Mouse (Mus musculus) heart, adult 2 months (tissue): Measurements from ENCODE around the gene Aldh1l1. TPM values are rescaled to one million over a fixed set of nuclear protein-coding genes. Genes with fewer than 3 reads are reported as not detected.

ENCODE experiments used
- DNase-seq, 2 experiments: peaks; one replicate each; pipeline ENCODE4 v3.0.0; 2021
- H3K27ac ChIP-seq: fragments of 200-600 bp; 2 replicates; pipeline ENCODE4 v1.8.1; 2022
- H3K27me3 ChIP-seq: fragments of 200-500 bp; 2 replicates; pipeline ENCODE4 v1.6.1; 2012; ENCODE audit warnings: mild to moderate bottlenecking, low read length, inconsistent platforms, mixed read lengths; ENCODE audit not compliant: control insufficient read depth, insufficient read depth
- H3K36me3 ChIP-seq: fragments of 200-500 bp; 2 replicates; pipeline ENCODE4 v1.6.1; 2012; ENCODE audit warnings: low read length, inconsistent platforms; ENCODE audit not compliant: control insufficient read depth, insufficient read depth
- H3K4me1 ChIP-seq: fragments of 200-500 bp; 2 replicates; pipeline ENCODE4 v1.6.1; 2011; ENCODE audit warnings: low read length; ENCODE audit not compliant: control insufficient read depth, insufficient read depth
- H3K4me3 ChIP-seq: fragments of 200-600 bp; 2 replicates; pipeline ENCODE4 v1.8.1; 2022
- H3K79me2 ChIP-seq: fragments of 200-500 bp; replicated peaks from 2 replicates; pipeline ENCODE4 v1.6.1; 2012; ENCODE audit warnings: mild to moderate bottlenecking, inconsistent platforms, low read length, moderate library complexity, mixed read lengths; ENCODE audit not compliant: control insufficient read depth, insufficient read depth
- H3K9ac ChIP-seq: fragments of 200-500 bp; 2 replicates; pipeline ENCODE4 v1.6.1; 2012; ENCODE audit warnings: low read depth, mild to moderate bottlenecking, control low read depth, inconsistent platforms, low read length, mixed read lengths
- CTCF ChIP-seq: fragments of 200-600 bp; IDR thresholded peaks from 2 replicates; pipeline ENCODE4 v1.8.1; 2022; ENCODE audit warnings: antibody characterized with exemption, mild to moderate bottlenecking, moderate library complexity
- EP300 ChIP-seq: fragments of 200-500 bp; IDR thresholded peaks from 2 replicates; pipeline ENCODE4 v1.6.1; 2011; ENCODE audit warnings: low read depth, low read length, control low read depth; ENCODE audit not compliant: insufficient read depth
- POLR2A ChIP-seq: fragments of 200-500 bp; IDR thresholded peaks from 2 replicates; pipeline ENCODE4 v1.6.1; 2011; ENCODE audit warnings: mild to moderate bottlenecking, low read depth, low read length, control low read depth; ENCODE audit not compliant: insufficient read depth
- WGBS: fragments of 180-500 bp; shearing (Covaris S2); methylation state at CpG from one replicate; pipeline ENCODE4 v1.1.7; 2018; 5-methylcytosine and 5-hydroxymethylcytosine counted together
- intact Hi-C: fragments of 180-260 bp; cut with DNase I; formaldehyde crosslinking; loops from one replicate; pipeline ENCODE4 v1.15.1; 2025
- polyA plus RNA-seq: library from polyadenylated mRNA; depleted of rRNA; stranded (reverse); fragments of >200 nt; gene quantifications from 2 replicates; pipeline ENCODE4 v1.2.3, GENCODE M21; 2012; rRNA removed
- total RNA-seq, 2 experiments: library from RNA; stranded (reverse); gene quantifications; 2 replicates each; pipeline ENCODE4 v1.2.3; 2021

Gene Aldh1l1
- total and polyA plus RNA-seq, 3 experiments, result 2.5 to 3.7 (median 3.2) TPM

DNA sequence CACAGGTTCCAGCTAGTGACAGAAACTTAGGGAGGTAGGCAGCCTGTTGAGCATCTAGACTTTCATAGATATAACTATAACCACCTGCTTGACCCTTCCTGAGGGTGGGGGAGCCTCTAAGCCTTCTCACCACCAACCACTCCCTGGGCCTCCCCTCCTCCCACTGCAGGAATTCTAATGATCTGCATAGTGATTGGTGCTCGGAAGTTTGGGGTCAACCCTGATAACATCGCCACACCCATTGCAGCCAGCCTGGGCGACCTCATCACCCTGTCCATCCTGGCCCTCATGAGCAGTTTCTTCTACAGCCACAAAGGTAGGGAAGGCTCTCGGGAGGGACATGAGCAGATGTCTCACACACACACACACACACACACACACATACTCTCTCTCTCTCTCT, 148.9 kb downstream of the Aldh1l1 start:
- no peak overlapping the region for H3K9ac ChIP-seq
- H3K27me3 ChIP-seq, result no peaks in the 10 kb centered on the region
- no peak for DNase-seq
- H3K27ac ChIP-seq, result no peak overlapping the region
- H3K36me3 ChIP-seq, result no peaks in the 10 kb centered on the region
- WGBS, result 68% methylated on average over 4 of the region's 4 CpGs
- H3K4me3 ChIP-seq, result no peak overlapping the region
- TF ChIP-seq CTCF (no peak), EP300 (no peak)
- no peaks in the 10 kb centered on the region for H3K79me2 ChIP-seq
- intact Hi-C loops, result no loop called here
- no peaks in the 10 kb centered on the region for H3K4me1 ChIP-seq

DNA sequence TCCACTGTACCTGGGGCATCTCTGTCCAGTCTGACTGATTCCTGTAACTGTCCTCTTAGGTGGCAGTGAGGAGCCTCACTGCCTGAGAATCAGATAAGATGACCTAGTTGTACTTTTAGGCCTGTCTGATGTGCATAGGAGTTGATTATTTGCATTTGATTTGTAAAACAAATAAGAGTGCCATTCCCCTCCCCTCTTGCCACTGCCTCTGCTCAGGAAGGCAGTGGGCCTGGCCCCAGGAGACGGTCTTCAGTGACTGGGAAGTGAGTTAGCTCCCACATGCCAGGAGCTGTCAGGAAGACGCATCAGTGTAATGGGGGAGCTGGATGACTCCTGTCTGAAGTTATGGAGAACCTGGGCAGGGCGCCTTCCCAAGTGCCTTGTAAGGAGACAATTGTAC, 149.4 kb downstream of the Aldh1l1 start:
- Histone ChIP-seq H3K27me3 (no peaks in the 10 kb centered on the region), H3K36me3 (no peaks in the 10 kb centered on the region), H3K27ac (no peak overlapping the region), H3K4me3 (no peak overlapping the region), H3K9ac (no peak overlapping the region), H3K4me1 (no peaks in the 10 kb centered on the region), H3K79me2 (no peaks in the 10 kb centered on the region)
- WGBS, result 70% methylated on average over 3 of the region's 3 CpGs
- intact Hi-C loops, result no loop called here
- TF ChIP-seq EP300 (no peak), CTCF (no peak), POLR2A (no peak)
- no peak for DNase-seq

DNA sequence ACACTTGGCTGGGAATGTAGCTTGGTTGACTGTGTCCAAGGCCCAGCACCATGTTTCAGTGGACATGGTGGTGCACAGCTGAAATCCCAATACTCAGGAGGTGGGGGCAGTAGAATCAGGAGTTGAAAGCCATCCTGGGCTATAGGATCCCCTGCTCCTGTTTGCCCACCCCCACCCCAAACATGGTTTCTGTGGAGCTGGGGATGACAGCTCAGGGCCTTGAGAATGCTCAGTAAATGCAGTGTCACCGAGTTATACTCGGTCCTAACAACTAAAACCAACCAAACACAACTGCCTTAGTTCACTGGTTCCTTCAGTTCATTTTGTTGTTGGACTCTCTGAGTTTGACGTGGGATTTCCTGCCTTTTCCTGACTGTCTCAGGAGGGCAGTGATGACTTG, 156.8 kb downstream of the Aldh1l1 start:
- Histone ChIP-seq H3K27me3 (no peaks in the 10 kb centered on the region), H3K4me1 (no peaks in the 10 kb centered on the region), H3K79me2 (no peaks in the 10 kb centered on the region), H3K36me3 (no peaks in the 10 kb centered on the region), H3K27ac (no peak overlapping the region), H3K9ac (no peak overlapping the region), H3K4me3 (no peak overlapping the region)
- no peak for DNase-seq
- intact Hi-C loops, result no loop called here
- 75% methylated on average over 3 of the region's 3 CpGs for WGBS
- TF ChIP-seq CTCF (no peak), EP300 (no peak), POLR2A (no peak)

DNA sequence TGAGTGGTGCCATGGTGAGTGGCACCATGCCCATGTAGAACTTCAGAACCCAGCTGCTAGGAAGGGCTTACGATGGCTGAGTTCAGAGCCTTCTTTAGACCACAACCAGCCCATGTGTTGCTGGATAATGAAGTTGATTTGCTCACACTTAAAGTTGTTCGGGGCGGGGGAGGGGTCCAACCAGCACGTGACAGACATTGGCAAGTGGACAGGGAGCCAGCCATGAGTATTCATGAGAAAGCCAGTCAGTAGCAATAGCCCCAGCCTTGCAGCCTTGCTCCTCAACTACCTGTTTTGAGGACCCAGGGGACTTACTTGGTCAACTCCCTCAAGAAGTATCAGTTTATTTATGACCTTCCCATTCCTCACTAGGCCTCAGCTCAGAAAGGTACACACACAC, 158.7 kb downstream of the Aldh1l1 start:
- H3K27me3 ChIP-seq, result no peaks in the 10 kb centered on the region
- no peak for DNase-seq
- no peak overlapping the region for H3K9ac ChIP-seq
- 76% methylated on average over 4 of the region's 4 CpGs for WGBS
- no peaks in the 10 kb centered on the region for H3K79me2 ChIP-seq
- TF ChIP-seq EP300, result no peak
- no peak for TF ChIP-seq POLR2A
- TF ChIP-seq CTCF, result no peak
- intact Hi-C loops, result no loop called here
- H3K4me3 ChIP-seq, result no peak overlapping the region
- no peak overlapping the region for H3K27ac ChIP-seq
- H3K36me3 ChIP-seq, result no peaks in the 10 kb centered on the region
- no peaks in the 10 kb centered on the region for H3K4me1 ChIP-seq

DNA sequence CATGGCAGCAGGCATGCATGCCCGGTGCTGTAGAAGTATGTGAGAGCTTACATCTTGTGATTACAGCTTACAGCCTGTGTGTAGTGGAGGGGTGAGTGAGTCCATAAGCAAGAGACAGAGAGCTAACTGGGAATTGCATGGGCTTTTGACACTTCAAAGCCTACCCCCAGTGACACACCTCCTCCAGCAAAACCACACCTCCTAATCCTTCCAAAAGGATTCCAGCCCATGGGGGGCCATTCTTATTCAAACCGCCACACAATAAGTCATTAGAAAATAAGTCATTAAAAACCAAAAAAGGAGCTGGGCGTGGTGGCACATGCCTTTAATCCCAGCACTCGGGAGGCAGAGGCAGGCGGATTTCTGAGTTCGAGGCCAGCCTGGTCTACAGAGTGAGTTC, 162.2 kb downstream of the Aldh1l1 start:
- no peaks in the 10 kb centered on the region for H3K36me3 ChIP-seq
- no peak overlapping the region for H3K9ac ChIP-seq
- no peaks in the 10 kb centered on the region for H3K79me2 ChIP-seq
- intact Hi-C loops, result no loop called here
- no peak for DNase-seq
- no peaks in the 10 kb centered on the region for H3K4me1 ChIP-seq
- WGBS, result 98% methylated on average over 6 of the region's 6 CpGs
- TF ChIP-seq CTCF (no peak), POLR2A (no peak), EP300 (no peak)
- no peaks in the 10 kb centered on the region for H3K27me3 ChIP-seq
- H3K27ac ChIP-seq, result no peak overlapping the region
- H3K4me3 ChIP-seq, result no peak overlapping the region

DNA sequence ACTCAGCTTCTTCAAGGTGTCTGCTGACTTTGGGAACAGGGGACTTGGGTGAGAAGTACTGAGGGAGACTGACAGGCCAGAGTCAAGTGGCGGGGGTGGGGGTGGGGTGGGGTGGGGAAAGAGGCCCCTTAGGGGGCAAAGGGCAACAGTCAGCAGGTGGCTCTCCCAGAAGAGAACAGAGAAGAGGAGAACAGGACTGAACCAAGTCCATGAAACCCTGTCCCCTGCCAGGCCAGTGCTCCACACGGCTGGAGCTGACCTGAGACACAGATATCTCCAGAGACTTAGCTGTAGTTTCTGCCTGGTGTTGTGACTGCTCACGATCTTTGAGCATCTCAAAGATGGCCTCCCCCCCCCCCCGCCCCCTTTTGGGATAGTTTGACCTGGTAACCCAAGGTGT, 163.1 kb downstream of the Aldh1l1 start:
- 78% methylated on average over 4 of the region's 4 CpGs for WGBS
- H3K9ac ChIP-seq, result no peak overlapping the region
- intact Hi-C loops, result no loop called here
- no peaks in the 10 kb centered on the region; the same call in 1 of the 2 replicates for H3K4me1 ChIP-seq
- no peak for DNase-seq
- TF ChIP-seq CTCF (no peak), EP300 (no peak), POLR2A (no peak)
- H3K79me2 ChIP-seq, result no peaks in the 10 kb centered on the region
- H3K27ac ChIP-seq, result no peak overlapping the region
- H3K27me3 ChIP-seq, result no peaks in the 10 kb centered on the region
- no peaks in the 10 kb centered on the region for H3K36me3 ChIP-seq
- no peak overlapping the region for H3K4me3 ChIP-seq

Other genes with a start within 250 kb of the Aldh1l1 start
- not detected for gene Vmn1r54, start 240.1 kb upstream of the Aldh1l1 start, total RNA-seq
- not detected in 2 replicates for gene Vmn1r54, start 240.1 kb upstream of the Aldh1l1 start, polyA plus RNA-seq
- gene BC048671, start 185.2 kb upstream of the Aldh1l1 start, total RNA-seq, result not detected
- gene BC048671, start 185.2 kb upstream of the Aldh1l1 start, polyA plus RNA-seq, result 0.26 and 0.27 TPM in 2 replicates
- not detected for gene Chst13, start 161.2 kb upstream of the Aldh1l1 start, total RNA-seq
- 0.12 TPM in 1 of 2 replicates, not detected in the other for gene Chst13, start 161.2 kb upstream of the Aldh1l1 start, polyA plus RNA-seq
- gene Uroc1, start 153.1 kb upstream of the Aldh1l1 start, total RNA-seq, result not detected
- gene Uroc1, start 153.1 kb upstream of the Aldh1l1 start, polyA plus RNA-seq, result 0.12 TPM in 1 of 2 replicates, not detected in the other
- gene Zxdc, start 116.9 kb upstream of the Aldh1l1 start, total RNA-seq, result 10 to 100 TPM; 12.6 to 14.6 TPM
- 8.4 and 10.8 TPM in 2 replicates for gene Zxdc, start 116.9 kb upstream of the Aldh1l1 start, polyA plus RNA-seq
- under 1 TPM; 0.16 to 0.18 TPM for gene Cfap100, start 57.6 kb upstream of the Aldh1l1 start, total RNA-seq
- 0.44 and 0.80 TPM in 2 replicates for gene Cfap100, start 57.6 kb upstream of the Aldh1l1 start, polyA plus RNA-seq
- 10 to 100 TPM; 64.7 to 67.4 TPM for gene Klf15, start 23.9 kb upstream of the Aldh1l1 start, total RNA-seq
- gene Klf15, start 23.9 kb upstream of the Aldh1l1 start, polyA plus RNA-seq, result 54.7 and 60.2 TPM in 2 replicates
- gene Slc41a3, start 118.3 kb downstream of the Aldh1l1 start, total RNA-seq, result 100 to 1,000 TPM in 1 of 2 experiments, 10 to 100 TPM in 1; 91.9 to 139 TPM
- 100 and 128 TPM in 2 replicates for gene Slc41a3, start 118.3 kb downstream of the Aldh1l1 start, polyA plus RNA-seq